Mouse (Mus musculus) embryo, embryonic 9.5 days (tissue): ENCODE results near the gene Baat.
"Not testable (repeated sequence)": the region's sequence is repeated elsewhere in the genome, so short reads cannot be mapped to it uniquely, and the experiment has no call there.

Experiments
- DNase-seq: peaks from one replicate; pipeline ENCODE4 v3.0.0-alpha.2; 2017; ENCODE audit errors: extremely low spot score

Gene Baat

GRCm38 (mm10) chr4:49506386-49506785 lies at the start of gene Baat:
Gene Baat (minus strand): TSS chr4:49506557.
- DNase-seq = no peak

- DNase-seq = no peak
These were observed 47.0 kb upstream of the Baat start for GRCm38 (mm10) chr4:49553380-49553779.

- no peak for DNase-seq
These were observed 43.0 kb upstream of the Baat start, which contains the start of gene Aldob for GRCm38 (mm10) chr4:49549383-49549782. Gene Aldob (minus strand): TSS chr4:49549546.

- no peak for DNase-seq
These were observed 41.3 kb upstream of the Baat start for GRCm38 (mm10) chr4:49547544-49548219.

DNA sequence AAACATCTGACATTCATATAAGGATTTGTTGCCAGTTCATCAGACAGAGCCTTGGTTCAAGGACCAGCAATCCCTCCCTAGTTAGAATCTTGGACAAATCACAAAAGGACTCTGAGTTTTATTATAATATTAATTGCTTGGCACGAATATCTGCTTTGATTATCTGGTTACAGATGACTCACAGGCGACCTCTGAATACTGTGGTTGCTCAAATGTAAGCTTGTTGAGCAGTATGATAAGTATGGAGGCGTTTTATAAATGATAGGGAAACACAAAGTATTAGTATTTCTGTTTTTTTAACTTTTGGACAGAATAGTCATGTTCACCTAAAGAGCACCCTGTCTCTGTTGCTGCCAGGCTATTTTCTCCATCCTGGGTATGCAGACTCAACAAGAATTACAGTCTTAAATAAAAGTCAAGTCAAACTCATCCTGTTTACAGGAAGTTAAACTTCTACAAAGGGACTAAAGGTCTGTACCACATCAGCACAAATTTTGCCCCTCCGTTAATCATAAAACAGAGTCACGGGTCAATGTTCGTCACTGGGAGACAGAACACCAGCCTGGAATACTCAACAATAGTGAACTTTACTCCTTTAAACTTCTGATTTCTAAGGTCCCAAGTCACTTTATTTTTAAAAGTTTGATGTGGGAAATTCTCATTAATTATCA lies 40.7 kb upstream of the Baat start:
- no peak for DNase-seq

- DNase-seq = no peak
These were observed 39.7 kb upstream of the Baat start for GRCm38 (mm10) chr4:49546026-49546425.

- DNase-seq = no peak
These were observed 34.6 kb upstream of the Baat start for GRCm38 (mm10) chr4:49540966-49541365.

DNA sequence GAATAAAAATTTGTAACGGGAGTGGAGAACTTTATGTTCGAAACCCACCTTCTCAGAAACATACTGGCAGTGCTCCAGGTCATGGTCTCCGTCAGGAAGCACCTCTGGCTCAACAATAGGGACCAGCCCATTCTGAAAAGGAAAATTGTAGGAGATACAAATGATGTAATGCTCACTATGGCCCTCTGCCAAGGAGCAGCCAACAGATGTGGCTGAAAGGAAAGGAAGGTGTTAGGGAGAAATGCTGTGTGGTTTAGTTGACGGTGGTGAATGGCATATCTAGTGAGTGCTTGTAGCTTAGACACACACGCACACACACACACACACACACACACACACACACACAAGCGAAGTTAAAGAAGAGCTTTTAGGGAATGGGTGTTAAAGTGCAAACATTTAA lies 33.3 kb upstream of the Baat start:
- no peak for DNase-seq

DNA sequence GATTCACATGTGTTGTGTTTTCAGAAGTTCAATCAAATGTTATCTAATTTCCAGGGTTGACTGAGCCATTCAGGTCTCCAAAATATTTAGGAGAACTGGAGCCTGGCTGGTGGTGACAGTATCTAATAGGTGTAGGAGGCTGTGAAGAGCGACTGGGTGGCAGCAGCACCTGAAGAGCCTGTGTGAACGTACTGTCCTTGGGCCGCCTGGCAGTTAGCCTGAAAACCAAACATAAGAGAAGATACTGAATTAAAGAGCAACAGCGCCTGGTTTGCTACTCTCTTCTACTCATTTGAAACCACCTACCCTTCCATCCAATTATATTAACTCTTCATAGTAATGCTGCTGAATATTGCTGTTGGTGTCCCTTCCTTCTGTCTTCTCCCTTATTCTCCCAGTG lies 30.3 kb upstream of the Baat start:
- no peak for DNase-seq

DNA sequence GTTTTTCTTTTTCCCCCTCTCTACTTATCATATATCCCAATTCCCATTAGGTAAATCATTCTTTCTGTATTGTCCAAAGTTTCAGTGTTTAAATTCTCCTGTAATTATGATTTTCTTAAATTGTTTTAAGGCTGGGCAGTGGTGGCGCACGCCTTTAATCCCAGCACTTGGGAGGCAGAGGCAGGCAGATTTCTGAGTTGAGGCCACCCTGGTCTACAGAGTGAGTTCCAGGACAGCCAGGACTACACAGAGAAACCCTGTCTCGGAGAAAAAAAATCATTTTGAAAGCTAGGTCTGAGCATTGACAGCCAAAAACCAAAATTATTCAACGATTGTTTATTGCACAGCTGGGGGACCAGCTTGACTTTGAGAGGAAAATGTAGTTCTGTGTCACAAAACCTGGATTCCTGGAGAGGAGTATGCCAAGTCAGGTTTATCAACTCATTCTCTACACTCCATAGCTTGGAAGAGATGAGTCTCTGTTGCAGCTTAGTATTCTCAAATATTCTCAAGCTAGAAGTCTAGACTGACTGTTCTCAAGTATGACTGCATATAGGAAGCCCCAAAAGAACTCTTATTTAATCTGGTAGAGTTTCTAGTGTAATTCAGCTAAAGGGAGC lies 29.4 kb upstream of the Baat start:
- DNase-seq = no peak

DNA sequence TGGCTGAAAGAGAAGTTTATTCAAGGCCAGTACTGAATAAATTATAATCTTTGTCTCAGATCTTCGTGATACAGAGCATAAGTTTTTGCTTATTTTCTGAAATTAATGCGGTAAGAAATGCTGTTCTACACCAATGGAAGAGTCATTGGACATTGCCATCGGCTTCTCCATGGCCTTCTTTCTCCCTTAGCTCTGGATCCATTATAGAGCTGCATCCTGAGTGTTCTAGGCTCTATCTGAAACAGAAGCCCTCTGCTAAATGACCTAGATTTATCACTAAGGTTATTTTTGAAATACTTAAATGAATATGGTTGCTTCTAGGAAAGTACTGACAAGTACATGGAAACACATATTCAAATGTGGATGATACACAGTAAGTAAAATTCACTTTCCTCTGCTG lies 28.7 kb upstream of the Baat start:
- DNase-seq = no peak

DNA sequence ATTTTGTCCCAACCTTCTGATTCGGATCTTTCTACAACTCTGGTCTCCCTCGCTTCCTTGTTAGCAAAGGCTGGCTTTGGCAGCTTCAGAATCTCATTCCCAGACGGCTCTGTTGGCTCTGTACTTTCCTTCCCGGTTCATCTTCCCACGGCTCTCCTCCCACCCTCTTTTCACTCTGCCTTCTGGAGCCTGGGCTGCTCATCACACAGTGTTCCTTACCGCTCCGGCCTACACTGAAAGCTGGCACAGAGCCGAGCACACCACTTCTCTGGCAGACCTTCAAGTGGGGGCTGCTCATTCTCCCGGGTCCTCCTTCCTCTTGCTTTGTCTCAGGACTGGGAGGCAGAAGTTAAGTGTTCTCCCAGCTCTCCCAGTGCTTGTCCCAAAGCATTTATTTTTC lies 16.2 kb upstream of the Baat start:
- no peak for DNase-seq

DNA sequence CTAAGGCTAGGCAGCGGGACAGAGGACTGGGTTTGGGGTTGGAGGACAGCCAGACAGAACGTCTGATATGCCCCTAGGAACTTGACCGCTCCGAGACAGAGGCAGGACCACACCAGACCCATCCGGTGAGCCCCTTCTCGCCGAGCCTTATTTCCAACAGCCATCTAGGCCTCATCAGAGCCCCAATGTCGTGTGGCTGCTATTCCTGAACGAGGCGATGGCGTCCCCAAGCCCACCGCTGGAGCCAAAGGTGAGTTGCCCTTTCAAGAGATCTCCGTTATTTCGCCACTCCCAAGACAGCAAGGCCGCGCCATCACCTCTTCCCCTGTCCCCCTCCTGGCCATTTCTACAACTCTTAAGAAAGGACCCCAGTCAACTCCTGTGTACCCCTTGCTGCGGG lies 15.0 kb upstream of the Baat start:
- DNase-seq = no peak

DNA sequence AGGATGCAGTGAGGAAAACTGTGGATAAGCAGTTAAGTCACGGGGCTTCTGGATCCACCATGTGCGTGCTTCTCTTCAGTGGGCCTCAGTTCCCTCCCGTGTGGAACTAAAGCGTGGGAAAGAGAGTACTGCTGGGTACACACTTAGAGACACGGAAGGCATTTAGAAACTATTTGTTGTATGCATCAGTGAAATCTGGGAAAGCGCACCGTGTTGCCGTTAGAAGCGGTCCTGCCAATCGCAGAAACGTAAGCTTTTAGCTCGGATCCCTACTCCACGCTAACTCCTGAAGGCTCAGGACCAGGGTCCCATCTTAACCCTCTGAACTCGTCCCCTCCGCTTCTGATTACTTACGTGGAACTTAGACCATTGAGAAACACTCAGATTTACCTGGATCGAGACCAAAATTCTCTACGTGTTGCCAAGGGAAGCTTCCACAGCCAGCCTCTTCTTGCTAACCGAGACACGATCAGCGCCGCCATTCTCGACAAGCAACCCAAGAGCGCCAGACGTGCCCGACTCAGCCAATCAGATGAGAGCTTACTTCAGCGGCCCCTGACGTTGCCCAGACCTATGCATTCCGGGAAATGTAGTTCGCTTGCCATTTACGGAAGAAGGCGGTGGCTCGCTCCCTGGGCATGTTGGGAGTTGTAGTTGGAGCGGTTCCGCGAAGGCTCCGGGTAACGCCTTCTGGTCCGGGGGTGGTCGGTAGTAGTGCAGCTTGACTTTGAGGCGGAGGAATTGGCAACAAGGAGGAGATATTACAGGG lies 14.4 kb upstream of the Baat start, which contains the start of the genes Mrpl50 and Zfp189:
Mrpl50 (minus strand) TSS at position 522 of the 769 bp plus-strand sequence.
Zfp189 (plus strand) TSS at position 605 of the 769 bp plus-strand sequence.
- peak; percentile 91 for DNase-seq

GRCm38 (mm10) chr4:49519476-49519875 lies 13.1 kb upstream of the Baat start:
- no peak for DNase-seq

DNA sequence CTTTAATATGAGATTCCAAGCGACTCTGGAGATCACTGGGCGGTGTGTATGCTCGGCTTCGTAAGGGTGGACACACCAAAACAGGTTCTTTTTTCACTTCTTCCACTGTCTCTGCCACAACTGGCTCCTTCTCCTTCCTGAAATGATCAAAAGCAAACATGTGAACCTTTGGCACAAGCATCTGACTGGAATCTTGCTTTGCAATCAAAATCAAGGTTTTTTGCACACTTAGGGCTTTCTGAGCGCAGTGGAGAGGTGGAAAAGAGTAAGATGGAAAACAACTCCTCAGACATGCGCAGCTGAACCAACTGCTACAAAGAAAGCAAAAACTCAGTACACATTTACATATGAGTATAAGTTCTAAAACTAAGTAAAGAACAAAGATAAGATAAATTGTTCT lies 8.1 kb upstream of the Baat start:
- DNase-seq = no peak

- no peak for DNase-seq
These were observed 6.3 kb upstream of the Baat start for GRCm38 (mm10) chr4:49512636-49513035.

- not testable (repeated sequence) for DNase-seq
These were observed 4.0 kb upstream of the Baat start for GRCm38 (mm10) chr4:49510236-49510835.

- no peak for DNase-seq
These were observed 2.8 kb upstream of the Baat start for GRCm38 (mm10) chr4:49509183-49509582.

GRCm38 (mm10) chr4:49503563-49503962 lies 2.8 kb downstream of the Baat start:
- DNase-seq = no peak

DNA sequence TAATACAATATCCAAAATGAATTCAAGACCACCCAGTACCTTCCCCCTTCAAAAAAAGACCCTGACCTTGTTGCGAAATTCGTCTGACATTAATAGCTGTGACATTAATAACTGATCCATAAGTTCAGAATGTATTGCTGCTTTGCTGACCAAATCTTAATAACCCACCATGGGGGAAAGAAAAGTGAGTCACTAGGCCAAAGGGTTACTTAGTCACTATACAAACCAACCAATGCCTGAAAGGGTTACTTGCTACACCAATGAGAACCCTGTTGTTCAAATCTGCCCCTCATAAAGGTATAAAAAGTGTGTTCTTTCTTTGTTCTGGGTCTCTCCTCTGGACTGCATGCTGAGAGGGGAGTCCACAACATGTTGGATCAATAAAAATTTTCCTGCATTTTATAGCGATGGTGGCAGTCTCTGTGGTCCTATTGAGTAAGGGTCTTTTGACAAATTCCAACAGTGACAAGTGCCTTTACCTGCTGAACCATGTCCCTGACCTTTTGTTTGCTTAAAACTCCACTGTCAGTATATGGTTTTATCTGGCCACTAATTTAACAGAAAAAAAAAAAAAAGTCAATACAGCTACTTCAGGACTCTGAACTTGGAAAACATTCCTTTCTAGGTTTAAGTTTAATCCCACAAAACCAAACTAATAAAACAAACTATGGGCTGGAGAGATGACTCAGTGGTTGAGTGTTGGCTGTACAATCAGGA lies 20.3 kb downstream of the Baat start:
- not testable (repeated sequence) for DNase-seq
